Mouse (Mus musculus) adrenal gland, postnatal 36 days (tissue): Measurements from ENCODE around the gene Klf7. TPM values are rescaled to one million over a fixed set of nuclear protein-coding genes. Genes with fewer than 3 reads are reported as not detected.

Experiments
- microRNA-seq: library from miRNA; unstranded; fragments of <30 nt; microRNA quantifications from one replicate; pipeline ENCODE4 v1.2.0, GENCODE M21; 2021
- total RNA-seq, 2 experiments: library from RNA; stranded (reverse); gene quantifications; 2 replicates each; pipeline ENCODE4 v1.2.3; 2021

Gene Klf7
- total RNA-seq, 2 experiments from 2014 or later: 16.6 to 20.8 TPM

Small RNA genes lying within 50 kb of the gene (microRNA-seq; reads per million reads assigned to microRNA genes)
- gene Mir6899: not detected
